Mouse (Mus musculus) forebrain, embryonic 15.5 days (tissue): ENCODE results near the gene Sp8. TPM values are rescaled to one million over a fixed set of nuclear protein-coding genes. Genes with fewer than 3 reads are reported as not detected.

ENCODE experiments used
- ATAC-seq: fragments of 200-750 bp; cut with Nextera tagmentation; replicated peaks from 2 replicates; pipeline ENCODE4 v1.8.0; 2017; ENCODE audit warnings: mild to moderate bottlenecking, moderate TSS enrichment, moderate library complexity
- H3K27ac ChIP-seq: fragments of 300-500 bp; sonication (generic); replicated peaks from 2 replicates; pipeline ENCODE4 v1.5.1; 2015; ENCODE audit warnings: mild to moderate bottlenecking, inconsistent platforms
- H3K27me3 ChIP-seq: fragments of 300-500 bp; sonication (generic); 2 replicates; pipeline ENCODE4 v1.6.1; 2015; ENCODE audit warnings: inconsistent platforms
- H3K36me3 ChIP-seq: fragments of 300-500 bp; sonication (generic); 2 replicates; pipeline ENCODE4 v1.6.1; 2015; ENCODE audit warnings: mild to moderate bottlenecking, inconsistent platforms
- H3K4me1 ChIP-seq: fragments of 300-500 bp; sonication (generic); 2 replicates; pipeline ENCODE4 v1.6.1; 2015; ENCODE audit warnings: inconsistent platforms
- H3K4me2 ChIP-seq: fragments of 300-500 bp; sonication (generic); replicated peaks from 2 replicates; pipeline ENCODE4 v1.6.1; 2015; ENCODE audit warnings: mild to moderate bottlenecking, inconsistent platforms
- H3K4me3 ChIP-seq: fragments of 300-500 bp; sonication (generic); 2 replicates; pipeline ENCODE4 v1.5.1; 2015; ENCODE audit warnings: mild to moderate bottlenecking, inconsistent platforms
- H3K9ac ChIP-seq: fragments of 300-500 bp; sonication (generic); replicated peaks from 2 replicates; pipeline ENCODE4 v1.6.1; 2015; ENCODE audit warnings: mild to moderate bottlenecking, inconsistent platforms
- H3K9me3 ChIP-seq: fragments of 300-500 bp; sonication (generic); 2 replicates; pipeline ENCODE4 v1.6.1; 2016; ENCODE audit warnings: inconsistent platforms
- whole genome bisulfite sequencing: fragments of 180-500 bp; shearing (Covaris S2); methylation state at CpG from one replicate; pipeline ENCODE4 v1.1.7; 2015; ENCODE audit warnings: mixed read lengths; 5-methylcytosine and 5-hydroxymethylcytosine counted together
- polyA plus RNA-seq: library from polyadenylated mRNA; unstranded; fragments of >200 nt; fragmentation: Nextera tagmentation; extraction: Ambion mirVana; gene quantifications from 2 replicates; pipeline ENCODE4 v1.2.1, GENCODE M21; 2015

Gene Sp8
- polyA plus RNA-seq, 1 experiment from 2014 or later = 15.4 TPM

DNA sequence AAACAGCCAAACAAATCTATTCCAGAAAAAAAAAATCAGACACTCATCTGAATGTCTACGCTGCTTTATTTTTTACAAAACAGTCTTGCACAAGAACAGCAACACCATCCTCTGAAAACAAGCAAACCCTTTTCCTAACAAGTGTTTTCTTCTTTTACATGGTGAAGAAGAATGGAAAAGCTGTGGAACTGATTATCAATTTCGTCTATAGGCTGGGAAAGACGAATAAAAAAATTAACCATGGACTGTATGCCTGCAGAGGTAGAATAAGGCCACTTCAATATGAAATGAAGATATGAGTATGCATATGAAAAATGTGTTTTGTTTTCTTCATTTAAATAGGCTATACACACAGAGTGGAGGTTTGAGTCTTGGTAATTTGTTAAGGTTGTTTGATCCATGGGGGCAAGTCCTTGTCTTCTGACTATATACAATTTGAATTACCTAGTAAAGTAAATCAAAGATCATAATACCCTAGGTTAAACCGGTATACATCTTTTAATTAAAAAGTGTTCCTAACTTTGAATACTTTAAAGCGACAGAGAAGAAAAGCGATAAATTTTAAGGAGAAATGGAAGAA lies 4.1 kb upstream of the Sp8 start:
- H3K9ac ChIP-seq = no peak overlapping the region
- peaks cover 38% of the 10 kb centered on the region for H3K4me1 ChIP-seq
- H3K27me3 ChIP-seq = peaks cover 59% of the 10 kb centered on the region
- 20% methylated on average over 6 of the region's 6 CpGs for WGBS
- no peaks in the 10 kb centered on the region for H3K36me3 ChIP-seq
- no peak overlapping the region for H3K4me3 ChIP-seq
- H3K27ac ChIP-seq = no peak overlapping the region
- no peaks in the 10 kb centered on the region for H3K9me3 ChIP-seq
- H3K4me2 ChIP-seq = no peak overlapping the region
- ATAC-seq = no peak

DNA sequence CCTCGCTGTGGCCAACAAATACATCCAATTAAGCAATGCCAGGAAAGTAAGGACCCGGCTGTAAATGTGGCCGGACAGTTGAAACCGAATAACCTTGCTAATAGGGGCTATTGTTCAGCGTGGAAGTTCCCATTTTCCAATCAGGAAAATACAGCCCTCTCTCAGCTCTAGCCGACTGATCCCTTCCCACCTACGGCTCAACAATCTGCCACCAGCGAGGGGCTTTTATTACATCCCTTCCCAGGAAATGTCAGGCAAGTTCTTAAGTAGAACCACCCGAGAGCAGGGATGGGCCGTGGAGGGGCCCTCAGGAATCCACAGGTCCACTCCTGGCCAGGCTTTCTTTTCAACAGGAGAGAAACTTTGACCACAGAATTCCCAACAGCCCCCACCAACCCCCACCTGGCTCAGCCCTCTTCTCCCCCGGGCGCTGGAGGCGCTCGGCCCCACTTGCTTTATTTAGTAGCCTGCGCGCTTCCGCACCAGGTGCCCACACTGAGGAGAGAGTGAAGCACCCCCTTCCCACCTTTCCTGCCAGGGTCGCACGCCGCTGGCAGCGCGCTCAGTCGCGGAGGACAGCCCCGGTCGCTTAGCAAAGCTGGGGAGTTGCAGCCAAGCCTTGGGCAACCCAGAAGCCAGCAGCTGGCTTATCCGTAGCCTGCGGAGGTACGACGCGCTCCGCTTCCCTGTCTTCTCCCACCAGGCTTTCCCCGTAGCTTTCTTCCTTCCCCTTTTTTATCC lies 3.3 kb upstream of the Sp8 start:
- H3K4me3 ChIP-seq = peak overlapping the region; percentile 33
- H3K4me1 ChIP-seq = peaks cover 37% of the 10 kb centered on the region
- peak overlapping the region; percentile 37 for H3K9ac ChIP-seq
- no peaks in the 10 kb centered on the region for H3K36me3 ChIP-seq
- peak overlapping the region; percentile 52 for H3K4me2 ChIP-seq
- peak; percentile 30; the same call in 1 of the 2 replicates for ATAC-seq
- no peaks in the 10 kb centered on the region for H3K9me3 ChIP-seq
- H3K27ac ChIP-seq = 0 out of 2 replicates have a peak overlapping the region, but pooled peaks have one; percentile 9
- 1% methylated on average over 33 of the region's 33 CpGs for WGBS
- peaks cover 53% of the 10 kb centered on the region for H3K27me3 ChIP-seq

- Histone ChIP-seq H3K27ac (no peak overlapping the region), H3K4me3 (no peak overlapping the region), H3K4me1 (peaks cover 49% of the 10 kb centered on the region), H3K9me3 (no peaks in the 10 kb centered on the region), H3K9ac (no peak overlapping the region), H3K4me2 (no peak overlapping the region), H3K27me3 (peaks cover 41% of the 10 kb centered on the region), H3K36me3 (no peaks in the 10 kb centered on the region)
- no peak for ATAC-seq
These were observed 2.0 kb upstream of the Sp8 start for GRCm38 (mm10) chr12:118844111-118844510.

DNA sequence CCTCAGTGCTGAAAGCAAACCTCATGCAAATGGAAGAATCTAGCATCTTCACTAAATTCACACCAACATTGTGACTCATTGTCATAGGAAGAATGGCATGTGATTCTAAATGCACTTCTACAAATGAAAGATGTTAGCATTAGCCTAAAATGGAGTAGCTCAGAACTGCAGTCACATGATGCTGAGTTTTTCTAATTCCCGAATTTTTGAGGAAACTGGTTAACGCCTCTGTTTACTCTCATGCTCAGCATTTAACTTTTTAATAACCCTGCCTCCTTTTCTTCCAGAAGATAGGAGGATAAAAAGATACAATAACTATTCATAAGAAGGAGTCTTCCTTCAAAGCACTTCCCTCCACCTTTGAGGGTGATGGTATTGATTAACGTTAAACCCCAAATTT lies 1.3 kb upstream of the Sp8 start:
- Histone ChIP-seq H3K4me1 (peaks cover 57% of the 10 kb centered on the region), H3K9me3 (no peaks in the 10 kb centered on the region), H3K36me3 (no peaks in the 10 kb centered on the region), H3K27ac (no peak overlapping the region), H3K4me2 (no peak overlapping the region), H3K9ac (no peak overlapping the region), H3K27me3 (peaks cover 35% of the 10 kb centered on the region), H3K4me3 (no peak overlapping the region)
- 28% methylated on average over 3 of the region's 3 CpGs for WGBS
- no peak for ATAC-seq

DNA sequence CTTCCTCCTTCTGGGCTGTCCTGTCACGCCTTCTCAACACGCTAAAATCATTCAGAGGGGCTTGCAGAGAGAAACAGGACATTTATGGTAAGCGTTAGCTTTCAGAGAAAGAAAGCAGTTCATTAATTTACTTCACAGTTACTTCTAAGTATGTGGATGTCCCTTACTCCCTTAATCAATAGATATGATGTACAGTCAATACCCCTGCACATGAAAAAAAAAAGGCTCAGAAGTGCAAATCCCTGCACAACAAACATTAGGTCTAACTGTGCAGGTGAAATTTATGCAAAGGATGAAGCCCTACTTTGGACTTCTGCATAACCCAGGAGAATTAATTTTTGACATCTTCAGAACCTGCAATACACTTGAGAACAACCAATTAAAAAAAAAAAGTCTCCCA lies 778 bp upstream of the Sp8 start:
- H3K27ac ChIP-seq = no peak overlapping the region
- peaks cover 35% of the 10 kb centered on the region for H3K27me3 ChIP-seq
- no peaks in the 10 kb centered on the region for H3K9me3 ChIP-seq
- H3K4me2 ChIP-seq = no peak overlapping the region
- H3K9ac ChIP-seq = no peak overlapping the region
- no peak for ATAC-seq
- H3K36me3 ChIP-seq = no peaks in the 10 kb centered on the region
- WGBS = 25% methylated on average over 3 of the region's 3 CpGs
- no peak overlapping the region for H3K4me3 ChIP-seq
- peaks cover 56% of the 10 kb centered on the region for H3K4me1 ChIP-seq

DNA sequence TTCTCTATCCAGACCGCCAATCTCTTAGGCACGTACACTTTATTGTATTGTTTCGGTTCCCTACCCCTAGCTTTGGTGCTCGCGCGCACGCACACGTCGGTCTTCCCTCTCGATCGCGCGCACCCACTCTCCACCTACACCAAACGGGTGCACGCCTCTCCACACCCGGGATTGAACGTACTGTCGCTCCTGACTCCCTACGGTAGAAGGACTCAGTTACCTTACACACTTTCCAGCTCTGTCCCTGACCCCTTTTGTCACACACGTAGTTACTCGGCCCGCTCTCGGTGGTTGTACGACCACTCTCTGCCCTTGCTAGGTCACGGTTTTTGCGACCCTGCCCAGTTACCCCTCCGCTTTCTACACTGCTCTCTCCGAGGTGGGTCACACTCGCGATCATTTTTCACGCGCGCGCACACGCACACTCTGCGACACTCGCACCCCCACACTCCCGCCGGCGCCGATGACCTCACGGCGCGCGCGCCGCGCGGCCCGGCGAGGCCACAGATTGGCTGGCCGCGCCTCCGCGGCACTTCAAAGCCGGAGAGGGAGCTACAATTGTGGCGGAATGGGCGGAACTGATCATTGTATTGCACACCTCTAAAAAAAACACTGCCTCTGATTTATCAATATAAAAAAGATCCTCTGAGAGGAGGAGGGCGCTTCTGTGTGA lies 656 bp downstream of the Sp8 start:
- H3K36me3 ChIP-seq = no peaks in the 10 kb centered on the region
- peaks cover 31% of the 10 kb centered on the region for H3K27me3 ChIP-seq
- H3K4me2 ChIP-seq = peak overlapping the region; percentile 76
- peak overlapping the region; percentile 66 for H3K27ac ChIP-seq
- peak overlapping the region; percentile 50 for H3K4me3 ChIP-seq
- no peaks in the 10 kb centered on the region for H3K9me3 ChIP-seq
- peak overlapping the region; percentile 42 for H3K9ac ChIP-seq
- ATAC-seq = peak; percentile 51
- under 1% methylated on average over 59 of the region's 59 CpGs for WGBS
- peaks cover 49% of the 10 kb centered on the region for H3K4me1 ChIP-seq

GRCm38 (mm10) chr12:118847381-118847780 lies 1.3 kb downstream of the Sp8 start:
- under 1% methylated on average over 17 of the region's 17 CpGs for WGBS
- Histone ChIP-seq H3K4me3 (peak overlapping the region; percentile 50), H3K9me3 (no peaks in the 10 kb centered on the region), H3K9ac (peak overlapping the region; percentile 42), H3K36me3 (no peaks in the 10 kb centered on the region), H3K27me3 (peaks cover 35% of the 10 kb centered on the region), H3K4me2 (peak overlapping the region; percentile 76), H3K27ac (peak overlapping the region; percentile 66), H3K4me1 (peaks cover 49% of the 10 kb centered on the region)
- ATAC-seq = no peak

GRCm38 (mm10) chr12:118847861-118848495 lies 1.8 kb downstream of the Sp8 start:
- Histone ChIP-seq H3K9ac (peak overlapping the region; percentile 42), H3K4me1 (peaks cover 43% of the 10 kb centered on the region), H3K36me3 (no peaks in the 10 kb centered on the region), H3K9me3 (no peaks in the 10 kb centered on the region), H3K27me3 (peaks cover 40% of the 10 kb centered on the region), H3K4me2 (peak overlapping the region; percentile 76), H3K4me3 (peak overlapping the region; percentile 50), H3K27ac (peak overlapping the region; percentile 66)
- no peak for ATAC-seq
- under 1% methylated on average over 23 of the region's 23 CpGs for WGBS

GRCm38 (mm10) chr12:118848496-118849202 lies 2.5 kb downstream of the Sp8 start:
- Histone ChIP-seq H3K27me3 (peaks cover 46% of the 10 kb centered on the region), H3K4me1 (peaks cover 38% of the 10 kb centered on the region), H3K36me3 (no peaks in the 10 kb centered on the region), H3K4me2 (peak overlapping the region; percentile 76), H3K9me3 (no peaks in the 10 kb centered on the region), H3K27ac (peak overlapping the region; percentile 66), H3K4me3 (peak overlapping the region; percentile 50), H3K9ac (peak overlapping the region; percentile 42)
- peak; percentile 53 for ATAC-seq
- WGBS = under 1% methylated on average over 78 of the region's 80 CpGs

- under 1% methylated on average over 78 of the region's 78 CpGs for WGBS
- H3K4me1 ChIP-seq = peaks cover 40% of the 10 kb centered on the region
- H3K4me3 ChIP-seq = peak overlapping the region; percentile 50
- H3K36me3 ChIP-seq = no peaks in the 10 kb centered on the region
- H3K27me3 ChIP-seq = peaks cover 42% of the 10 kb centered on the region
- H3K9ac ChIP-seq = peak overlapping the region; percentile 42
- peak overlapping the region; percentile 66 for H3K27ac ChIP-seq
- peak overlapping the region; percentile 76 for H3K4me2 ChIP-seq
- peak; percentile 47 for ATAC-seq
- no peaks in the 10 kb centered on the region for H3K9me3 ChIP-seq
These were observed 3.2 kb downstream of the Sp8 start for GRCm38 (mm10) chr12:118849203-118849861.

DNA sequence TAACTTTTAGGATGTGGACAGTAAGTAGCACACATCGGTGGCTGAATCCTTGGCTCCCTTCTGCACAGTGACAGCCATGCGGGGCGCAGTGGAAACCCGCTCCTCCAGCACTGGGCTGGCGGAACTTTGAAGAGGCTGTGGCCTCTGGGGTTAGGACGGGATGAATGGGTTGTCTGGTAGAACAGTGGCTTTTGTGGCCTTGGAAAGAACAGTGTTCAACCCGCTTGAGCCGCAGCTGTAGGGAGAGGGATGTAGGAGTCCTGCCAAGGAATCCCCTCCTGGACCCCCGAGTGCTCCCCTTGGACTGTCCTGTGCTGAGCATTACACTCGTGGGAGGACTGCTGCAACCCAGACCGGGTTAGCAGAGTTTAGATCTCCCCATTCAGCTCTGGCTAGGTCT lies 3.9 kb downstream of the Sp8 start:
- H3K36me3 ChIP-seq = no peaks in the 10 kb centered on the region
- H3K4me1 ChIP-seq = peaks cover 45% of the 10 kb centered on the region
- H3K9me3 ChIP-seq = no peaks in the 10 kb centered on the region
- peaks cover 35% of the 10 kb centered on the region for H3K27me3 ChIP-seq
- peak overlapping the region; percentile 66 for H3K27ac ChIP-seq
- under 1% methylated on average over 11 of the region's 11 CpGs for WGBS
- peak overlapping the region; percentile 42 for H3K9ac ChIP-seq
- peak overlapping the region; percentile 50 for H3K4me3 ChIP-seq
- peak overlapping the region; percentile 76 for H3K4me2 ChIP-seq
- ATAC-seq = 0 out of 2 replicates have a peak, but pooled peaks have one; percentile 12
